Mouse (Mus musculus): Measurements from ENCODE around the gene 2610001J05Rik. TPM values are rescaled to one million over a fixed set of nuclear protein-coding genes. Genes with fewer than 3 reads are reported as not detected.
"Not testable (repeated sequence)": the region's sequence is repeated elsewhere in the genome, so short reads cannot be mapped to it uniquely, and the experiment has no call there.

The 2610001J05Rik gene
- polyA plus RNA-seq, 1 experiment from 2014 or later: 118 TPM

GRCm38 (mm10) chr6:13854230-13854629 lies 17.1 kb downstream of the 2610001J05Rik start:
- Histone ChIP-seq H3K4me1 (replicated peaks) (no peaks in the 10 kb centered on the region), H3K4me3 (replicated peaks) (no peak overlapping the region), H3K27ac (no peak overlapping the region), H3K36me3 (no peaks in the 10 kb centered on the region), H3K27me3 (replicated peaks) (no peaks in the 10 kb centered on the region), H3K4me2 (replicated peaks) (no peak overlapping the region), H3K9ac (no peak overlapping the region), H3K9me3 (no peaks in the 10 kb centered on the region)
- no peak for ATAC-seq
- WGBS: 35% methylated on average over 11 of the region's 11 CpGs

GRCm38 (mm10) chr6:13853244-13853643 lies 18.1 kb downstream of the 2610001J05Rik start:
- Histone ChIP-seq H3K4me1 (replicated peaks) (no peaks in the 10 kb centered on the region), H3K36me3 (no peaks in the 10 kb centered on the region), H3K9me3 (no peaks in the 10 kb centered on the region), H3K27ac (no peak overlapping the region), H3K4me2 (replicated peaks) (no peak overlapping the region), H3K4me3 (replicated peaks) (no peak overlapping the region), H3K9ac (no peak overlapping the region), H3K27me3 (replicated peaks) (no peaks in the 10 kb centered on the region)
- 77% methylated on average over 4 of the region's 4 CpGs for WGBS
- no peak for ATAC-seq

GRCm38 (mm10) chr6:13846031-13846430 lies 25.3 kb downstream of the 2610001J05Rik start:
- WGBS: 95% methylated on average over 1 of the region's 1 CpGs
- not testable (repeated sequence) for H3K4me1 ChIP-seq (replicated peaks); H3K27ac ChIP-seq; H3K27me3 ChIP-seq (replicated peaks); ATAC-seq; H3K9me3 ChIP-seq; H3K4me2 ChIP-seq (replicated peaks); H3K36me3 ChIP-seq; H3K4me3 ChIP-seq (replicated peaks); H3K9ac ChIP-seq

GRCm38 (mm10) chr6:13839345-13840054 lies 31.8 kb downstream of the 2610001J05Rik start, which contains the start of gene Gpr85:
Gene Gpr85 (minus strand): TSS chr6:13839942.
- WGBS: 43% methylated on average over 18 of the region's 18 CpGs
- peak; percentile 5; the same call in 1 of the 2 replicates for ATAC-seq
- H3K4me3 ChIP-seq (replicated peaks): peak within 1 kb of the TSS; percentile 65
- H3K27me3 ChIP-seq (replicated peaks): no peaks in the 10 kb centered on the region
- peak within 1 kb of the TSS; percentile 74 for H3K9ac ChIP-seq
- H3K36me3 ChIP-seq: no peaks in the 10 kb centered on the region
- no peaks in the 10 kb centered on the region for H3K9me3 ChIP-seq
- H3K4me1 ChIP-seq (replicated peaks): no peaks in the 10 kb centered on the region
- peak within 1 kb of the TSS; percentile 97 for H3K4me2 ChIP-seq (replicated peaks)
- H3K27ac ChIP-seq: peak within 1 kb of the TSS; percentile 85

- ATAC-seq: peak; percentile 96
- under 1% methylated on average over 41 of the region's 41 CpGs for WGBS
- no peaks in the 10 kb centered on the region for H3K9me3 ChIP-seq
- H3K27me3 ChIP-seq (replicated peaks): no peaks in the 10 kb centered on the region
- H3K4me2 ChIP-seq (replicated peaks): peak overlapping the region; percentile 97
- peak overlapping the region; percentile 65 for H3K4me3 ChIP-seq (replicated peaks)
- H3K36me3 ChIP-seq: no peaks in the 10 kb centered on the region
- peak overlapping the region; percentile 74 for H3K9ac ChIP-seq
- peak overlapping the region; percentile 85 for H3K27ac ChIP-seq
- no peaks in the 10 kb centered on the region for H3K4me1 ChIP-seq (replicated peaks)
Observed at GRCm38 (mm10) chr6:13838677-13839344, 32.5 kb downstream of the 2610001J05Rik start.

- peak overlapping the region; percentile 85; the same call in 1 of the 2 replicates for H3K27ac ChIP-seq
- H3K9ac ChIP-seq: peak overlapping the region; percentile 74
- no peaks in the 10 kb centered on the region for H3K36me3 ChIP-seq
- peak; percentile 34 for ATAC-seq
- H3K4me2 ChIP-seq (replicated peaks): peak overlapping the region; percentile 97
- no peaks in the 10 kb centered on the region for H3K4me1 ChIP-seq (replicated peaks)
- H3K27me3 ChIP-seq (replicated peaks): no peaks in the 10 kb centered on the region
- WGBS: 3% methylated on average over 19 of the region's 19 CpGs
- no peaks in the 10 kb centered on the region for H3K9me3 ChIP-seq
- peak overlapping the region; percentile 65 for H3K4me3 ChIP-seq (replicated peaks)
Observed at GRCm38 (mm10) chr6:13837916-13838676, 33.2 kb downstream of the 2610001J05Rik start.

GRCm38 (mm10) chr6:13836967-13837570 lies 34.2 kb downstream of the 2610001J05Rik start:
- peak overlapping the region; percentile 3; the same call in 1 of the 2 replicates for H3K4me2 ChIP-seq (replicated peaks)
- H3K4me3 ChIP-seq (replicated peaks): no peak overlapping the region
- no peak overlapping the region for H3K27ac ChIP-seq
- no peaks in the 10 kb centered on the region for H3K36me3 ChIP-seq
- H3K9ac ChIP-seq: no peak overlapping the region
- H3K4me1 ChIP-seq (replicated peaks): no peaks in the 10 kb centered on the region
- no peaks in the 10 kb centered on the region for H3K9me3 ChIP-seq
- 64% methylated on average over 3 of the region's 3 CpGs for WGBS
- H3K27me3 ChIP-seq (replicated peaks): no peaks in the 10 kb centered on the region
- ATAC-seq: no peak

- no peak overlapping the region for H3K9ac ChIP-seq
- no peak overlapping the region for H3K4me3 ChIP-seq (replicated peaks)
- ATAC-seq: no peak
- H3K4me1 ChIP-seq (replicated peaks): no peaks in the 10 kb centered on the region
- H3K9me3 ChIP-seq: no peaks in the 10 kb centered on the region
- 72% methylated on average over 17 of the region's 17 CpGs for WGBS
- no peaks in the 10 kb centered on the region for H3K27me3 ChIP-seq (replicated peaks)
- no peak overlapping the region for H3K4me2 ChIP-seq (replicated peaks)
- H3K27ac ChIP-seq: no peak overlapping the region
- no peaks in the 10 kb centered on the region for H3K36me3 ChIP-seq
Observed at GRCm38 (mm10) chr6:13835720-13836665, 35.3 kb downstream of the 2610001J05Rik start.

GRCm38 (mm10) chr6:13832770-13833169 lies 38.5 kb downstream of the 2610001J05Rik start:
- Histone ChIP-seq H3K4me1 (replicated peaks) (no peaks in the 10 kb centered on the region), H3K4me3 (replicated peaks) (no peak overlapping the region), H3K27me3 (replicated peaks) (no peaks in the 10 kb centered on the region), H3K4me2 (replicated peaks) (no peak overlapping the region), H3K9me3 (no peaks in the 10 kb centered on the region), H3K36me3 (no peaks in the 10 kb centered on the region), H3K9ac (no peak overlapping the region), H3K27ac (no peak overlapping the region)
- no peak for ATAC-seq
- WGBS: 80% methylated on average over 2 of the region's 2 CpGs

- Histone ChIP-seq H3K36me3 (no peaks in the 10 kb centered on the region), H3K27me3 (replicated peaks) (no peaks in the 10 kb centered on the region), H3K4me3 (replicated peaks) (no peak overlapping the region), H3K27ac (no peak overlapping the region), H3K4me2 (replicated peaks) (no peak overlapping the region), H3K4me1 (replicated peaks) (no peaks in the 10 kb centered on the region), H3K9me3 (no peaks in the 10 kb centered on the region), H3K9ac (no peak overlapping the region)
- no peak for ATAC-seq
- WGBS: 68% methylated on average over 1 of the region's 1 CpGs
Observed at GRCm38 (mm10) chr6:13828877-13829276, 42.4 kb downstream of the 2610001J05Rik start.

Data from intestine, embryonic 15.5 days (tissue).